20 mouse cellular contexts compared by ENCODE assay signal in genomic region chr13:53700236-53700635, GRCm38 (mm10).
"Had no signal": no experiment of that assay in that cellular context is flagged by ENCODE, and none has a peak within 500 bp of the region (broad histone marks: within the 10 kb centered on the region; RNA-seq: fewer than 3 reads in every experiment).

No protein-coding gene starts in this region.

- ATAC-seq: midbrain, embryonic 16.5 days had no signal

- H3K27me3 ChIP-seq: neural tube, embryonic 13.5 days; stomach, embryonic 15.5 days had no signal

- H3K4me3 ChIP-seq: midbrain, embryonic 10.5 days; midbrain, embryonic 12.5 days; myocyte; neural tube, embryonic 13.5 days; neural tube, embryonic 15.5 days; stomach, embryonic 15.5 days had no signal

- H3K4me2 ChIP-seq: lung, embryonic 14.5 days; midbrain, embryonic 12.5 days; neural tube, embryonic 13.5 days; neural tube, embryonic 15.5 days; stomach, embryonic 15.5 days had no signal

- H3K9ac ChIP-seq: lung, embryonic 14.5 days; midbrain, embryonic 12.5 days; neural tube, embryonic 13.5 days; neural tube, embryonic 15.5 days; stomach, embryonic 15.5 days had no signal

- DNase-seq: lung, adult 18-20 months; lung, embryonic 14.5 days; lung, postnatal 10 days; lung, postnatal 4 days; midbrain, embryonic 14.5 days; right cerebral cortex, adult 18-20 months; right cerebral cortex, postnatal 25 days; right cerebral cortex, postnatal 4 days; spleen, adult 18-20 months; thymus, adult 2 months; thymus, postnatal 25 days; thymus, postnatal 4 days had no signal

- H3K27ac ChIP-seq: midbrain, embryonic 10.5 days; midbrain, embryonic 12.5 days; neural tube, embryonic 13.5 days; neural tube, embryonic 15.5 days; stomach, embryonic 15.5 days; stomach, postnatal 0 days had no signal

- H3K4me1 ChIP-seq: stomach, embryonic 15.5 days had no signal

- H3K9me3 ChIP-seq: midbrain, embryonic 10.5 days; midbrain, embryonic 12.5 days; neural tube, embryonic 13.5 days; neural tube, embryonic 15.5 days; stomach, embryonic 15.5 days had no signal

- H3K36me3 ChIP-seq: midbrain, embryonic 10.5 days; midbrain, embryonic 12.5 days; neural tube, embryonic 13.5 days; neural tube, embryonic 15.5 days; stomach, embryonic 15.5 days had no signal
